Mouse (Mus musculus) heart, embryonic 14.5 days (tissue): ENCODE data around the gene Cct5. TPM values are rescaled to one million over a fixed set of nuclear protein-coding genes. Genes with fewer than 3 reads are reported as not detected.

ENCODE experiments used
- ATAC-seq: fragments of 200-750 bp; cut with Nextera tagmentation; 2 replicates; pipeline ENCODE4 v1.8.0; 2017; ENCODE audit warnings: low read depth, moderate TSS enrichment; ENCODE audit not compliant: insufficient number of reproducible peaks, insufficient read depth, low FRiP score
- H3K27ac ChIP-seq, 2 experiments: fragments of 200-500 bp in 1 of 2; fragments of 300-500 bp in 1 of 2; sonication (generic) in 1 of 2; replicated peaks in 1 of 2; 2 replicates each; pipeline ENCODE4 v1.5.1; 2012 to 2014; ENCODE audit warnings: low read depth in 2 of 2, low read length in 2 of 2, control low read depth in 1 of 2, mild to moderate bottlenecking in 1 of 2, mixed read lengths in 1 of 2; ENCODE audit not compliant: control insufficient read depth in 1 of 2, insufficient read depth in 1 of 2
- H3K27me3 ChIP-seq: fragments of 300-500 bp; sonication (generic); 2 replicates; pipeline ENCODE4 v1.6.1; 2014; ENCODE audit warnings: mild to moderate bottlenecking, low read length, control low read depth; ENCODE audit not compliant: control insufficient read depth, insufficient read depth
- H3K36me3 ChIP-seq: fragments of 300-500 bp; sonication (generic); 2 replicates; pipeline ENCODE4 v1.6.1; 2014; ENCODE audit warnings: mild to moderate bottlenecking, control low read depth, low read length, mixed read lengths; ENCODE audit not compliant: control insufficient read depth, insufficient read depth
- H3K4me1 ChIP-seq, 2 experiments: fragments of 200-500 bp in 1 of 2; fragments of 300-500 bp in 1 of 2; sonication (generic) in 1 of 2; 2 replicates each; pipeline ENCODE4 v1.6.1; 2012 to 2014; ENCODE audit warnings: low read length in 2 of 2, control low read depth in 1 of 2, mixed read lengths in 1 of 2; ENCODE audit not compliant: control insufficient read depth in 2 of 2, insufficient read depth in 2 of 2
- H3K4me2 ChIP-seq: fragments of 300-500 bp; sonication (generic); 2 replicates; pipeline ENCODE4 v1.6.1; 2014; ENCODE audit warnings: mild to moderate bottlenecking, low read length
- H3K4me3 ChIP-seq, 2 experiments: fragments of 200-500 bp in 1 of 2; fragments of 300-500 bp in 1 of 2; sonication (generic) in 1 of 2; 2 replicates each; pipeline ENCODE4 v1.5.1; 2012 to 2014; ENCODE audit warnings: low read length in 2 of 2, mild to moderate bottlenecking in 2 of 2, control low read depth in 1 of 2, low read depth in 1 of 2, moderate library complexity in 1 of 2; ENCODE audit not compliant: control insufficient read depth in 1 of 2, insufficient read depth in 1 of 2
- H3K9ac ChIP-seq: fragments of 300-500 bp; sonication (generic); 2 replicates; pipeline ENCODE4 v1.6.1; 2014; ENCODE audit warnings: mild to moderate bottlenecking, low read length
- H3K9me3 ChIP-seq: fragments of 300-500 bp; sonication (generic); 2 replicates; pipeline ENCODE4 v1.6.1; 2016; ENCODE audit warnings: low read length, control low read depth; ENCODE audit not compliant: control insufficient read depth
- WGBS: fragments of 180-500 bp; shearing (Covaris S2); extraction: QIAGEN DNeasy Blood & Tissue Kit; methylation state at CpG from one replicate; pipeline ENCODE4 v1.1.7; 2014; 5-methylcytosine and 5-hydroxymethylcytosine counted together
- polyA plus RNA-seq: library from polyadenylated mRNA; unstranded; fragments of >200 nt; fragmentation: Nextera tagmentation; extraction: Ambion mirVana; gene quantifications from 2 replicates; pipeline ENCODE4 v1.2.1, GENCODE M21; 2014

Cct5 gene
- polyA plus RNA-seq, 1 experiment from 2014 or later = 365 TPM

- Histone ChIP-seq H3K27me3 (no peaks in the 10 kb centered on the region), H3K9ac (no peak overlapping the region), H3K9me3 (no peaks in the 10 kb centered on the region), H3K4me3 (no peak overlapping the region), H3K36me3 (peaks cover 47% of the 10 kb centered on the region), H3K4me2 (no peak overlapping the region), H3K4me1 (no peaks in the 10 kb centered on the region), H3K27ac (no peak overlapping the region)
- WGBS = 87% methylated on average over 2 of the region's 2 CpGs
- ATAC-seq = no peak
Observed at GRCm38 (mm10) chr15:31614666-31615065, 13.1 kb upstream of the Cct5 start.

GRCm38 (mm10) chr15:31613826-31614453, 12.3 kb upstream of the Cct5 start:
- no peak overlapping the region for H3K9ac ChIP-seq
- H3K4me2 ChIP-seq = no peak overlapping the region
- H3K4me1 ChIP-seq = no peaks in the 10 kb centered on the region
- no peak overlapping the region for H3K27ac ChIP-seq
- H3K4me3 ChIP-seq = no peak overlapping the region
- no peak for ATAC-seq
- H3K27me3 ChIP-seq = no peaks in the 10 kb centered on the region
- WGBS = 82% methylated on average over 6 of the region's 6 CpGs
- peaks cover 48% of the 10 kb centered on the region for H3K36me3 ChIP-seq
- H3K9me3 ChIP-seq = no peaks in the 10 kb centered on the region

GRCm38 (mm10) chr15:31611976-31612375, 10.4 kb upstream of the Cct5 start:
- Histone ChIP-seq H3K4me2 (no peak overlapping the region), H3K9me3 (no peaks in the 10 kb centered on the region), H3K4me3 (no peak overlapping the region), H3K27me3 (no peaks in the 10 kb centered on the region), H3K27ac (no peak overlapping the region), H3K4me1 (peaks cover under 1 to 3% of the 10 kb centered on the region in 2 experiments; a peak in 3 of 4 replicates), H3K36me3 (peaks cover 35% of the 10 kb centered on the region), H3K9ac (no peak overlapping the region)
- ATAC-seq = no peak
- WGBS = 92% methylated on average over 4 of the region's 4 CpGs

GRCm38 (mm10) chr15:31611027-31611426, 9.4 kb upstream of the Cct5 start:
- H3K9ac ChIP-seq = no peak overlapping the region
- H3K27me3 ChIP-seq = no peaks in the 10 kb centered on the region
- WGBS = 75% methylated on average over 3 of the region's 3 CpGs
- ATAC-seq = no peak
- H3K4me1 ChIP-seq = peaks cover 2 to 7% of the 10 kb centered on the region in 2 experiments; a peak in 3 of 4 replicates
- no peak overlapping the region for H3K27ac ChIP-seq
- H3K4me3 ChIP-seq = no peak overlapping the region
- H3K9me3 ChIP-seq = no peaks in the 10 kb centered on the region
- H3K36me3 ChIP-seq = peaks cover 30% of the 10 kb centered on the region; the same call in 1 of the 2 replicates
- H3K4me2 ChIP-seq = no peak overlapping the region

GRCm38 (mm10) chr15:31606821-31607220, 5.2 kb upstream of the Cct5 start:
- H3K27ac ChIP-seq = no peak overlapping the region
- no peaks in the 10 kb centered on the region for H3K27me3 ChIP-seq
- 0 out of 2 replicates have a peak overlapping the region, but pooled peaks have one; percentile 10 for H3K9ac ChIP-seq
- peaks cover 22% of the 10 kb centered on the region; the same call in 1 of the 2 replicates for H3K36me3 ChIP-seq
- H3K4me3 ChIP-seq = no peak overlapping the region
- ATAC-seq = no peak
- no peaks in the 10 kb centered on the region for H3K9me3 ChIP-seq
- H3K4me1 ChIP-seq = peaks cover 5 to 15% of the 10 kb centered on the region in 2 experiments; a peak in 3 of 4 replicates
- no peak overlapping the region for H3K4me2 ChIP-seq
- 56% methylated on average over 6 of the region's 6 CpGs for WGBS

- no peak overlapping the region for H3K27ac ChIP-seq
- no peaks in the 10 kb centered on the region for H3K27me3 ChIP-seq
Observed at GRCm38 (mm10) chr15:31603113-31603512, 1.5 kb upstream of the Cct5 start.

GRCm38 (mm10) chr15:31602426-31602825, 822 bp upstream of the Cct5 start:
- peak; percentile 57; the same call in 1 of the 2 replicates for ATAC-seq
- H3K36me3 ChIP-seq = peaks cover 7% of the 10 kb centered on the region
- H3K4me3 ChIP-seq = peak overlapping the region; percentile 84 to 99
- no peaks in the 10 kb centered on the region for H3K27me3 ChIP-seq
- H3K27ac ChIP-seq = peak overlapping the region; percentile 17 to 87; a peak in 3 of 4 replicates
- H3K9me3 ChIP-seq = no peaks in the 10 kb centered on the region
- H3K4me2 ChIP-seq = peak overlapping the region; percentile 80
- WGBS = 5% methylated on average over 15 of the region's 15 CpGs
- peaks cover 9 to 35% of the 10 kb centered on the region in 2 experiments for H3K4me1 ChIP-seq
- H3K9ac ChIP-seq = peak overlapping the region; percentile 93

More at GRCm38 (mm10) chr15:31603113-31603512, 1.5 kb upstream of the Cct5 start:
- Histone ChIP-seq H3K4me1 (peaks cover 9 to 35% of the 10 kb centered on the region in 2 experiments), H3K9ac (peak overlapping the region; percentile 93), H3K36me3 (peaks cover 2% of the 10 kb centered on the region; the same call in 1 of the 2 replicates), H3K4me3 (peak overlapping the region in 1 of 2 experiments; percentile 84; a peak in 1 of 4 replicates), H3K4me2 (peak overlapping the region; percentile 80), H3K9me3 (no peaks in the 10 kb centered on the region)
- 85% methylated on average over 13 of the region's 13 CpGs for WGBS
- ATAC-seq = no peak
